Mouse (Mus musculus): ENCODE measurements around the gene Shroom3.

Gene Shroom3

GRCm38 (mm10) chr5:92698131-92698836, 15.0 kb downstream of the Shroom3 start:
- peak; percentile 97 for DNase-seq (ENCODE audit: inconsistent ontology term)

DNA sequence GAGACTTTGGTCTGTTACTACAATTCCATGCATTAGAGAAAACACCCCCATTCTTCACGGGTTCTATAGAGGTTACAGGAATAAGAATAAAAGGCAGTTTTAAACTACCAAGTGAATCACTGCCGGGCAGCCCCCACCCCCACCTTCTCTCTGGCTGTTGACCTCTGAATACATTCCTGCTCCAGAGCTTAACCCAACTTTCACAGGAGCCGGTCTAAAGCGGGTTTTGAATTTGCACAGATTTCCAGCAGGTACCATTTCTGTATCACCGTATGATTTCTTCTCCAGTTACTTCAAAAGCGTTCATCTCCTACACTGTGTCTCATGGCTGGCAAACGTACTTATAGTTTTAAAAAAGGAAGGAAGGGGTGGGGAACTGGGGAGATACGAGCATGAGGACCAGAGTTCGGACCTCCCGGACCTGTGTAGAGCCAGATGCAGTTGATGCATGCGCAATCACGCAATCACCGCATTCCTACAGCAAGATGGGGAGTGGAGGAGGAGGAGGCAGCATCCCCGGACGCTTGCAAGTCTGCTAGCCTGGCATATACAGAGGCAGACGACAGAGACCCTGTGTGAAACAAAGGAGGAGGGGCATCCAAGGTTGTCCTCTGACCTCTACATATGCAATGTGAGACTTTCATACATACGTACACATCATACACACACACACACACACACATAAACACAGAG, 15.7 kb downstream of the Shroom3 start:
- DNase-seq (ENCODE audit: inconsistent ontology term), result no peak

DNA sequence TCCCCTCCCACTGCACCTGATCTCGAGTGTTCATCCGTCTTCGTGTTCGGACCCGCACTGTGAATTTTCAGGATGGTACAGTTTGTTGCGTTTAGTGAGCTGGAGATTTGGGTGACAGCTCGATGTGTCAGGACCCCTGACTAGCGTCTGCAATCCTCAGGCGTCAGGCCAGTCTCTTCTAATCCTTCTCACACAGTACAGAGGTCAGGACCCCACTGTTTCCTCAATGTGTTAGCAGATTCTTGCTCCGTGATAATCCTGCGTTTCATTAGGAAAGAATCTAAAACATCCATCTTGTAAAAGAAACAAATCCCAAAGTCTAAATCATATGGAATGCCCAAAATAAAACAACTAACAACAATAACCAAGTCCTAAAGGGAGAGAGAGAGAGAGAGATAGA, 18.5 kb downstream of the Shroom3 start:
- peak; percentile 69 for DNase-seq (ENCODE audit: inconsistent ontology term)

GRCm38 (mm10) chr5:92703671-92704070, 20.4 kb downstream of the Shroom3 start:
- peak; percentile 83 for DNase-seq (ENCODE audit: inconsistent ontology term)

GRCm38 (mm10) chr5:92707921-92708491, 24.8 kb downstream of the Shroom3 start:
- DNase-seq (ENCODE audit: inconsistent ontology term), result peak; percentile 94

- no peak for DNase-seq (ENCODE audit: inconsistent ontology term)
These were observed 27.5 kb downstream of the Shroom3 start for GRCm38 (mm10) chr5:92710779-92711178.

DNA sequence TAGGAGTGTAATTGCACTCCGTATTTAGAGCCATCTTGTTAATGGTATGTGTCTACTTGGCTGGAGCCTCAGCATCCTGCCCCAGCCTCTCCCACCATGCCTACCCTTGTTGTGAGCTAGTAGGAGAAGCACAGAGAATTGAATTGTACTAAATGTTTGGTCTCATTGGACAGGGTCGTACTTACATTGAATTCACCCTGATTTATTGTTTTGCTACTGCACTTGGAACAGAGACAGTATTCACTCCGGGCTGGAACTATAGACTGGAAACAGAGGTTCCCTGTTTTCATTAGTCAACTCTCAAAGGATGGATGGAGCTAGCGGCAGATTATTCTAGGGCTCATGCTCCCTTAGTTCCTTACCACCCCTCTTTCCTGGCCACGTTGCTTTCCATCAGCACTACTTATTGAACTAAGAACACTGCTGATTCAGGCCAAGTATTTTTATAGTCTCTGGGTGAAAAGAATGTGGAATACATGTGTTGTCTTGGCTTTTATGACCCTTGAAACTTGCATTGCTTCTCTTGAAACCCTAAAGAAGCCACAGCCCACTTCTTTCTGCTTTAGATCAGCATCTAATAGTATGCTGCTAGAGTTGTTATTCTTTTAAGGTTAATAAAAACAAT, 28.5 kb downstream of the Shroom3 start:
- no peak for DNase-seq (ENCODE audit: inconsistent ontology term)

DNA sequence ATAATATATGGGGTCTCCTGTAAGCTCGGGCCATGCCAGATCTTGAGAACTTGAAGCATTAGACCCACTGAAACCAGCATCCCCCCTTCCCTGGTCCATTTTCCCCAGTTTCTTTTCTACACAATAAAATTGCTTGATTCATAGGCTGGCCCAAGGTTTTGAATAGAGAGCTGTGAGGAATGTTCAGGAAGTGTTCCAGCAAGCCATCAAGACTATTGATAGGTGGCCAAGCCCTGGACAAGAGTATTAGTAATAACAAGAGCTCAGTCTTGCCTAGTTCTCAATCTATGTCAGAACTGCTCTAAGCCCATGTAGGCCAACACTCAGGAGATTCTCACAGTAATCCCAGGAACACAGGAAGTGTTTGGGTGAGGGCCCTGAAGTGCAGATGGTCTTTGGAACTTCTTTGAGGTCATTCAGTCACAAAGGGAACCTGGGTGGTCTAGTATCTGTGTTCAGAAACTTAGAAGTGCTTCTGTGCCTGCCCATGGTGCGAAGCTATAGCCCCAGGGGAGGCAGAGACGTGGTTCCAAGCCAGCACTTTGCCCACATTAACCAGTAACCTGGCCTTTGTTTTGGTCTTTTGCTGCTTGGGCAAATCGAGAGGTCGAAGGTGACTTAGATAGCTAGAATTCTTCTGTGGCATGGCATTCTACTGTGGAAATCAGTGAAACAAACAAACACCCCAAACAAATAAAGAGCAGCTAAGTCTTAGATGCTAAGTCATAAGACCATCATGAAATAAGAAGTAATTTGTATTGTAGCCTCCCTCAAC, 29.6 kb downstream of the Shroom3 start:
- peak; percentile 85 for DNase-seq (ENCODE audit: inconsistent ontology term)

DNA sequence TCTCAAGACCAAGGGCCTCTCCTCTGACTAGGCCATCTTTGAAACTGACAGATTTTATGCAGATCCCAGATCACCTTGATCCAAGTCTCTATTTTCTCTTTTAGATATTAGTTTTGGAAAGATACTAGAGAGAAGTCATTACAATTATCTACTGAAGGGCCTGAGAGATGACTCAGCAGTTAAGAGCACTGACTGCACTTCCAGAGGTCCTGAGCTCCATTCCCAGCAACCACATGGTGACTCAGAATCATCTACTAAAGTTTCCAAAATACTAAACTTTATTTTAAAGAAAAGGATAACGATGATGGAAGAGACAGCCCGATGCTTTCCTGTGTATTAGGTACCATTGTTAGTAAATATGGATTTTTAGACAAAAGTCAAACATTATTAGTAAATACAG, 31.7 kb downstream of the Shroom3 start:
- DNase-seq (ENCODE audit: inconsistent ontology term), result peak; percentile 52

DNA sequence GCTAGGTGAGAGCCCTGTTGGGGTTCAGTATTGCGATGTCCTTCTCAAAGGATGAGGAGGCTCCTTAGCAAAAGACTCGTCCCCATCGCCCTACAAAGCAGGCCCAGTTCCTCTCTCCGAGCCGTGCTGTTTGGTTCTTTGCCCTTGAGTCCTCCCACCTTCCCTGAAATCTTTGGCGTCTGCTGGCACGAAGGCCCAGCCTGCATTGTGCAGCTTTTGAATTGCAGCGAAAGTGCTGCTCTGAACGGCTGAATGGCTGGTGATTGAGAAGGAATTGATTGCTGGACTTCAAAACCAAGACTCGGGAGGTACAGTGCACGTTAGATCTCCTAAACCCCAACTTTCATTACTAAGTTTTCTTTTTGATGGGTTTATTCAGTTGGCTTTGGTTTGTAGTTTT, 32.1 kb downstream of the Shroom3 start:
- DNase-seq (ENCODE audit: inconsistent ontology term), result peak; percentile 37

- DNase-seq (ENCODE audit: inconsistent ontology term), result no peak
These were observed 32.7 kb downstream of the Shroom3 start for GRCm38 (mm10) chr5:92715890-92716289.

- no peak for DNase-seq (ENCODE audit: inconsistent ontology term)
These were observed 34.6 kb downstream of the Shroom3 start for GRCm38 (mm10) chr5:92717666-92718360.

DNA sequence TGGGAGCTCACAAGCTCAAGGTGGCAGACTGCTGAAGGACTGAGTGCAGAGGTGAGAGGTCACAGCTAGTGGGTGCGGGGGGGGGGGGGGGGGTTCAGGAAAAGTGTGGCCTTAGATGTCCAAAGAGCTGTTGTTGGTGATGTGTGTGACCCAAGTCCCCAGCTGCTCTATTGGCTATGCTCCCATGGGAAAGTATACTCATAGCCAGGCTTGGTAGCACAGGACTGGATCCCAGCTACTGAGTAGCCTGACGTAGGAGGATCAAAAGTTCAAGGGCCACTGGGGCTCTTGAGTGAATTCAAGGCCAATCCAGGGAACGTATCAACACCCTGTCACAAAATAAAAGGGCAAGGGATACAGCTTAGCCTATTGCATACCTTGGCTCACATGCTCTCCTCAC, 35.6 kb downstream of the Shroom3 start:
- no peak for DNase-seq (ENCODE audit: inconsistent ontology term)

- DNase-seq (ENCODE audit: inconsistent ontology term), result no peak
These were observed 38.4 kb downstream of the Shroom3 start for GRCm38 (mm10) chr5:92721610-92722009.

GRCm38 (mm10) chr5:92725935-92726334, 42.7 kb downstream of the Shroom3 start:
- no peak for DNase-seq (ENCODE audit: inconsistent ontology term)

DNA sequence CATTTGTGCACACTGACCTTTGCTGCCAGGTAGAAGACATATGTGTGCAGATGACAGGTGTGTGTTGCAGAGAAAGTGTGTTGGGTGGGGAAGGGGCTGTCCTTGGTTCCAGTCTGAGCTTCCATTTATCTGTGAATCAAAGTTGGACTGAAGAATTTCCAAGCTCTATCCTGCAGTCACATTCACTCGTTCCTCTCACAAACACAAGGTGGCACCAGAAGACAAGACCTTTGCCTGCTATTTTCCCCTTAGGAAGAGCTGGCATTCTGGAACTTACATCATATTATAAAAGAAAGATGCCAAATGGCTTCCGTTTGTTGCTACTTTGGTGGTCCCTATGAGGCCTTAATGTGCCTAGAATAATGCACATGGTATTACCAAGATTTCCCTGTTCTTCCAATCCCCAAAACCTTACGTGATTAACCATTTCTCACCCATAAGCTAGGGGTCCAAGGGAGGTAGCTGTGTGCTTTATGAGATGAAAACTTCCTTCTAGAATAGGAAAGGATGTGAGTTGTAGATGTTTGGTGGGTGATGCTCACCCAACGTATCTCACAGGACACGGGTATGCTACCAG, 45.1 kb downstream of the Shroom3 start:
- DNase-seq (ENCODE audit: inconsistent ontology term), result peak; percentile 70

DNA sequence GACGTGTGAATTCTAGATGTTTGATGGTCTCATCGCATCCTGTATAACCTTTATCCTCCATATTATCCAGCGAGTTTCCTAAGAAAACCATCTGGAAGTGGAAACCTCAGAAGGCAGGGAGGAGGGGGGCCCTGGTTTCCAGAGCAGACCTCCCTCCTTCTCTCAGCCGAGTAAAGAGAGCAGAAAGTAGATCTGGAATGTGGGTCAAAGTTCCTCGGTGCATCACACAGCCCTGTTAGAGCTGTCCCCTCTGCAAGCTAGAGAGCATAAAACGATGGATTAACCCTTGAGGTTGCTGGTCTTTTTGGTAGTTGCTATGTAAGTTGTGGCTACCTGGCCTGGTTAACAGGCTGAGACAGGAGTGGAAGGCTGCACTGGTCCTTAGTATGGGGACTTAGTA, 46.0 kb downstream of the Shroom3 start:
- no peak for DNase-seq (ENCODE audit: inconsistent ontology term)

DNA sequence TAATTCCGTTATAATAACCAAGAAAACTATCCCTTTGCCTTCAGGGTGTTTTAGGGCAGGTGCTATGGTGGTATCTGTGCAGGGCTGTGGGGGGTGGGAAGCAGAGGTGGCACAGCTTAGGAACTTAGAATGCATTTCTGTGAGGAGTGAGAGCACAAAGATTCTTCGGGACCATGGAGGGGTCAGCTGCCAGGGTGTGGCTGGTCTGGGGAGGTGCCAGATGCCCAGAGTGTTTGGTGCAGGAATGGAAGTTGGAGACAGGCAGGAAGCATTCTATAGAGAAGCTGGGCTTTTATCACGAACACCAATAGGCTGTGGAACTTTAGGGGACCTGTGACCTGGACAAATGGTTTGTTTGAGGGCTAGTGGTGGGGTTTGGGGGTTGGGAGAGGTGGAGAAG, 58.6 kb downstream of the Shroom3 start:
- no peak for DNase-seq (ENCODE audit: inconsistent ontology term)

DNA sequence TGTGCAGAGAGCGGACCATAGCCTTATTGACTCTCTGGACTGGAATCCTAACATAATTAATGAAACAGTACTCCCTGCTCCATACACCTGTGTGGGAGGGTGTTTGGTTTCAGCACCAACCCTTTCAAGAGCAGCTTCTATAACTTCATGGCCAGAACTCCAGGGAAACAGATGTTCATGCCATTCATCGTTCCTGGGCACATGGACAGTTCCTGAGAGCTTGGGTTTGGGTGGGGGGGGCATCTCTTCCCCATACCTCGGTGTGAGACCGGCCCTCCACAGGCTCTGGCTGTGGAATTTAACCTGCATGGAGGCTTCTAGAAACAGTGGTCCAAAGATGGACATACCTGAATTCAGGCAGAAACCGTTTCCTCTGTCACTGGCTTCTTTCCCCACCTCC, 59.5 kb downstream of the Shroom3 start:
- no peak for DNase-seq (ENCODE audit: inconsistent ontology term)

DNA sequence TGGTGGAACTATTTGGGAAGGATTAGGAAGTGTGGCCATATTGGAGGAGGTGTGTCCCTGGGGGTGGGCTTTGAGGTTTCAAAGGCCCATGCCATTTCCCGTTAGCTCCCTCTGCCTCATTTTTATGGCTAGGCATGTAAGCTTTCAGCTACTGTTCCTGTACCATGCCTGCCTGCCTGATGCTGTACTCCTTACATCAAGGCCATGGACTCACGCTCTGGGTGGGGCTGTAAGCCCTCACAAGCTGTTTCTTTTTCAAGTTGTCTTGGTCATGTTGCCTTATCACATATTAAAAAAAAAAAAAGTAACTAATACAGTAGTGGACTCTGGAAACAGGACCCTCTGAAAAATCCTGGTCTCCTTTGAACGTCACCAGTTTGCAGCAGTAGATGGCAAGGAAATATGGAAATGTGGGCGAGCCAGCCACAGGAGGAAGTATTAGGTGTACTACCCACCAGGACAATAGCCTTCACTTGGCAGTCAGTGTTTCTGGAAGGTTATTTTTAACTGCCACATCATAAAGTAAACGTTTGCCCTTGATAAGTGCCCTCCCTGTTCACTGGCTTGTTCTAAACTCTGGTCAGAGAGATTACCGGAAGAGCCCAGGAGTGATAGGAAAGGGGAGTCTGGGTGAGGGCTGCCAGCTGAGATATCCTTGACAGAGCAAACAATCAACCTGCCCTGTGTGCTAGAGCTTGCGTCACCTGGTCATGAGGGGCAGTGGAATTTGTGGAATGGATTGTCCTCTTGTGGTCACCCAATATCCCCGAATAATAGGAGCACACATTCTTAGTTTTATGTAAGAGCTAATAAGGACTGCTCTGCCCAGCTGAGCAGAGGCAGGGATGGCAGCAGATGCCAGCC, 62.4 kb downstream of the Shroom3 start:
- peak; percentile 89 for DNase-seq (ENCODE audit: inconsistent ontology term)

All from Muller cell, postnatal 12 days (primary cell).